Mouse (Mus musculus) neural tube, embryonic 11.5 days (tissue): Measurements from ENCODE around the gene Tktl1. TPM values are rescaled to one million over a fixed set of nuclear protein-coding genes. Genes with fewer than 3 reads are reported as not detected.

Experiments used
- ATAC-seq: fragments of 200-750 bp; cut with Nextera tagmentation; 2 replicates; pipeline ENCODE4 v1.8.0; 2017; ENCODE audit warnings: moderate number of reproducible peaks, mild to moderate bottlenecking, moderate TSS enrichment, moderate library complexity; ENCODE audit not compliant: insufficient read depth, low FRiP score, low TSS enrichment
- DNase-seq: peaks from one replicate; pipeline ENCODE4 v3.0.0-alpha.2; 2015; ENCODE audit warnings: low spot score
- H3K27ac ChIP-seq: fragments of 300-500 bp; sonication (generic); 2 replicates; pipeline ENCODE4 v1.5.1; 2014; ENCODE audit warnings: low read depth, mild to moderate bottlenecking, low read length
- H3K27me3 ChIP-seq: fragments of 300-500 bp; sonication (generic); 2 replicates; pipeline ENCODE4 v1.6.1; 2014; ENCODE audit warnings: mild to moderate bottlenecking, low read length, mixed read lengths; ENCODE audit not compliant: control insufficient read depth, insufficient read depth
- H3K36me3 ChIP-seq: fragments of 300-500 bp; sonication (generic); 2 replicates; pipeline ENCODE4 v1.6.1; 2014; ENCODE audit warnings: mild to moderate bottlenecking, low read length, moderate library complexity, mixed read lengths; ENCODE audit not compliant: control insufficient read depth, insufficient read depth
- H3K4me1 ChIP-seq: fragments of 300-500 bp; sonication (generic); 2 replicates; pipeline ENCODE4 v1.6.1; 2014; ENCODE audit warnings: low read length, mixed read lengths; ENCODE audit not compliant: control insufficient read depth, insufficient read depth
- H3K4me2 ChIP-seq: fragments of 300-500 bp; sonication (generic); 2 replicates; pipeline ENCODE4 v1.6.1; 2014; ENCODE audit warnings: low read depth, mild to moderate bottlenecking, moderate library complexity
- H3K4me3 ChIP-seq: fragments of 300-500 bp; sonication (generic); 2 replicates; pipeline ENCODE4 v1.5.1; 2014; ENCODE audit warnings: low read depth, low read length
- H3K9ac ChIP-seq: fragments of 300-500 bp; sonication (generic); 2 replicates; pipeline ENCODE4 v1.6.1; 2014; ENCODE audit warnings: mild to moderate bottlenecking, low read length
- H3K9me3 ChIP-seq: fragments of 300-500 bp; sonication (generic); 2 replicates; pipeline ENCODE4 v1.6.1; 2016; ENCODE audit warnings: low read length; ENCODE audit not compliant: control insufficient read depth
- WGBS: fragments of 180-500 bp; shearing (Covaris S2); extraction: QIAGEN DNeasy Blood & Tissue Kit; methylation state at CpG from one replicate; pipeline ENCODE4 v1.1.7; 2014; 5-methylcytosine and 5-hydroxymethylcytosine counted together
- polyA plus RNA-seq: library from polyadenylated mRNA; unstranded; fragments of >200 nt; fragmentation: Nextera tagmentation; extraction: Ambion mirVana; gene quantifications from 2 replicates; pipeline ENCODE4 v1.2.1, GENCODE M21; 2014

Gene Tktl1
- polyA plus RNA-seq, 1 experiment from 2014 or later: not detected

GRCm38 (mm10) chrX:74249615-74250014 is 72.6 kb downstream of the Tktl1 start, which contains the start of gene Flna:
Gene Flna, minus strand, starts transcription at chrX:74249820.
- Histone ChIP-seq H3K27ac (no peak within 1 kb of the TSS), H3K9me3 (no peaks in the 10 kb centered on the region), H3K9ac (peak within 1 kb of the TSS; percentile 57), H3K27me3 (no peaks in the 10 kb centered on the region), H3K4me3 (peak within 1 kb of the TSS; percentile 32), H3K36me3 (no peaks in the 10 kb centered on the region), H3K4me1 (no peaks in the 10 kb centered on the region), H3K4me2 (peak within 1 kb of the TSS; percentile 48)
- 4% methylated on average over 31 of the region's 38 CpGs for WGBS
- DNase-seq: peak; percentile 67
- no peak for ATAC-seq

- Histone ChIP-seq H3K27me3 (no peaks in the 10 kb centered on the region), H3K27ac (peak within 1 kb of the TSS; percentile 55), H3K9ac (peak within 1 kb of the TSS; percentile 72), H3K36me3 (no peaks in the 10 kb centered on the region), H3K9me3 (no peaks in the 10 kb centered on the region), H3K4me3 (peak within 1 kb of the TSS; percentile 45), H3K4me1 (peaks cover 5% of the 10 kb centered on the region; the same call in 1 of the 2 replicates), H3K4me2 (peak within 1 kb of the TSS; percentile 41)
- peak; percentile 96 for ATAC-seq
- WGBS: 22% methylated on average over 39 of the region's 39 CpGs
- DNase-seq: peak; percentile 89
Measured at GRCm38 (mm10) chrX:74254153-74254887, 77.3 kb downstream of the Tktl1 start, which contains the start of gene Emd. Gene Emd, plus strand, starts transcription at chrX:74254687.

- Histone ChIP-seq H3K27me3 (no peaks in the 10 kb centered on the region), H3K27ac (peak overlapping the region; percentile 55), H3K9me3 (no peaks in the 10 kb centered on the region), H3K36me3 (no peaks in the 10 kb centered on the region), H3K9ac (peak overlapping the region; percentile 72), H3K4me2 (peak overlapping the region; percentile 41), H3K4me3 (peak overlapping the region; percentile 45), H3K4me1 (peaks cover 5% of the 10 kb centered on the region; the same call in 1 of the 2 replicates)
- ATAC-seq (no peak), DNase-seq (peak; percentile 45)
- 26% methylated on average over 31 of the region's 31 CpGs for WGBS
Measured at GRCm38 (mm10) chrX:74254888-74255565, 78.0 kb downstream of the Tktl1 start.

GRCm38 (mm10) chrX:74257746-74258145 is 80.7 kb downstream of the Tktl1 start:
- DNase-seq (no peak), ATAC-seq (no peak)
- no peaks in the 10 kb centered on the region for H3K27me3 ChIP-seq

More at GRCm38 (mm10) chrX:74257746-74258145, 80.7 kb downstream of the Tktl1 start:
- H3K9ac ChIP-seq: no peak overlapping the region
- H3K36me3 ChIP-seq: no peaks in the 10 kb centered on the region
- H3K27ac ChIP-seq: no peak overlapping the region
- H3K4me2 ChIP-seq: no peak overlapping the region
- H3K9me3 ChIP-seq: no peaks in the 10 kb centered on the region
- H3K4me1 ChIP-seq: peaks cover 5% of the 10 kb centered on the region; the same call in 1 of the 2 replicates
- no peak overlapping the region for H3K4me3 ChIP-seq
- WGBS: 87% methylated on average over 3 of the region's 3 CpGs

Other genes with a start within 250 kb of the Tktl1 start
- 16.3 and 19.0 TPM in 2 replicates for gene Renbp, start 246.4 kb upstream of the Tktl1 start, polyA plus RNA-seq
- gene Hcfc1, start 210.9 kb upstream of the Tktl1 start, polyA plus RNA-seq: 80.0 and 89.3 TPM in 2 replicates
- gene Irak1, start 153.3 kb upstream of the Tktl1 start, polyA plus RNA-seq: 33.4 and 42.2 TPM in 2 replicates
- not detected in 2 replicates for gene Opn1mw, start 49.8 kb upstream of the Tktl1 start, polyA plus RNA-seq
- gene Mecp2, start 41.9 kb upstream of the Tktl1 start, polyA plus RNA-seq: 15.6 and 16.2 TPM in 2 replicates
- gene Tex28, start 9.4 kb upstream of the Tktl1 start, polyA plus RNA-seq: not detected in 2 replicates
- 243 and 246 TPM in 2 replicates for gene Flna, start 72.6 kb downstream of the Tktl1 start, polyA plus RNA-seq
- 24.0 and 31.9 TPM in 2 replicates for gene Emd, start 77.4 kb downstream of the Tktl1 start, polyA plus RNA-seq
- gene Rpl10, start 93.6 kb downstream of the Tktl1 start, polyA plus RNA-seq: 741 and 756 TPM in 2 replicates
- gene Taz, start 104.7 kb downstream of the Tktl1 start, polyA plus RNA-seq: 56.1 and 58.5 TPM in 2 replicates
- gene Dnase1l1, start 105.1 kb downstream of the Tktl1 start, polyA plus RNA-seq: 4.6 and 6.2 TPM in 2 replicates
- gene Atp6ap1, start 119.8 kb downstream of the Tktl1 start, polyA plus RNA-seq: 116 and 138 TPM in 2 replicates
- 469 and 512 TPM in 2 replicates for gene Gdi1, start 127.7 kb downstream of the Tktl1 start, polyA plus RNA-seq
- gene Fam50a, start 135.8 kb downstream of the Tktl1 start, polyA plus RNA-seq: 57.7 and 58.1 TPM in 2 replicates
- gene Plxna3, start 151.8 kb downstream of the Tktl1 start, polyA plus RNA-seq: 21.2 and 22.5 TPM in 2 replicates
- 89.0 and 102 TPM in 2 replicates for gene Lage3, start 176.4 kb downstream of the Tktl1 start, polyA plus RNA-seq
- 69.8 and 72.0 TPM in 2 replicates for gene Ubl4a, start 196.0 kb downstream of the Tktl1 start, polyA plus RNA-seq
- 9.6 and 11.6 TPM in 2 replicates for gene Slc10a3, start 196.1 kb downstream of the Tktl1 start, polyA plus RNA-seq
- gene Fam3a, start 216.0 kb downstream of the Tktl1 start, polyA plus RNA-seq: 27.8 and 30.8 TPM in 2 replicates
- 24.4 and 27.7 TPM in 2 replicates for gene Ikbkg, start 216.0 kb downstream of the Tktl1 start, polyA plus RNA-seq